Mouse (Mus musculus): ENCODE measurements around the gene Fkbp5. TPM values are rescaled to one million over a fixed set of nuclear protein-coding genes. Genes with fewer than 3 reads are reported as not detected.

Gene Fkbp5
- polyA plus RNA-seq, 1 experiment from 2014 or later = 11.4 TPM

DNA sequence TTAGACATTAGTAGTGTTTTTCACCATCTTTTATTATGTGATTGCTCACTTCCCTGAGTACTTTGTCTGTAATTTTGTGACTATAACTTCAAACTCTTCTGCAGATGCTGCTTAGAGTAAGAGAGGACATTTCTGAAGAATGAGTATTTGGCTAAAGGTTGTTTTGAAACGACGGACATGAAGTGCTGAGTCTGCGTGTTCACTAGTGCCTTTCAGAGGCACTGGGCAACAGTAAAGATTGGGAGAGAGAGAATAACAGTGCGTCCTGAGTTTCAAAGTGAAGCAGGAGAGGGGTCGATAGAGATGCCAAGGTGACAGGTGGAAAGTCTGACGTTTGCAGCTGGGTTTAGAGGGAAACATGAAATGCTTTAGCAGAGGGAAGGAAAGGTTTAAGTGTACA lies 69.1 kb downstream of the Fkbp5 start:
- Histone ChIP-seq H3K9ac (ENCODE audit: low read length) (no peak overlapping the region), H3K27me3 (ENCODE audit: control insufficient read depth, insufficient read depth, low read length) (no peaks in the 10 kb centered on the region), H3K4me3 (ENCODE audit: low read depth, low read length) (no peak overlapping the region), H3K9me3 (ENCODE audit: control insufficient read depth, low read length) (no peaks in the 10 kb centered on the region), H3K36me3 (ENCODE audit: control insufficient read depth, insufficient read depth, low read length) (no peaks in the 10 kb centered on the region), H3K27ac (ENCODE audit: low read depth, low read length) (no peak overlapping the region), H3K4me1 (replicated peaks; ENCODE audit: control insufficient read depth, insufficient read depth, low read length) (no peaks in the 10 kb centered on the region), H3K4me2 (ENCODE audit: low read depth, low read length, severe bottlenecking) (no peak overlapping the region)
- no peak for ATAC-seq (replicated peaks; ENCODE audit: low FRiP score)
- DNase-seq (ENCODE audit: low spot score) = no peak
- WGBS = 85% methylated on average over 6 of the region's 6 CpGs

DNA sequence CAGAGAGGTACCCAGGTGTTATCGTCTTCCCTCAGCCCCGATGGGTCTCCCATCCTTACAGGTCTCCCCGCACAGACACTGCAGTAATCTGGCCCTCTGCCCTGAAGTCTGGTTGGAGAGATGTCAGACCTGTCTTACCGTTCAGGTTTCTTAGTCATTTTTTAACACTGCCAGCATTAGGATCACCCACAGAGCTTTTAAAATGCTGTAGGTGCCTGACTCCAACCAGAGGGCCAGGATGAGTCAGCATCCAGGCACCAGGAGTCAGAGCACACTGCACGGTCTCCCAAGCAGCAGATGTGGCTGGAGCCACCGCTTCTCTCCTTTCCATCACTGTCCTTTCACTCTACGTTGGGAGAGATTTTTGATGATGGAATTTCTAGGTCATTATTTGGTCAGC lies 69.5 kb downstream of the Fkbp5 start:
- DNase-seq (ENCODE audit: low spot score) (no peak), ATAC-seq (replicated peaks; ENCODE audit: low FRiP score) (no peak)
- Histone ChIP-seq H3K4me3 (ENCODE audit: low read depth, low read length) (no peak overlapping the region), H3K9ac (ENCODE audit: low read length) (no peak overlapping the region), H3K9me3 (ENCODE audit: control insufficient read depth, low read length) (no peaks in the 10 kb centered on the region), H3K27ac (ENCODE audit: low read depth, low read length) (no peak overlapping the region), H3K4me1 (replicated peaks; ENCODE audit: control insufficient read depth, insufficient read depth, low read length) (no peaks in the 10 kb centered on the region), H3K4me2 (ENCODE audit: low read depth, low read length, severe bottlenecking) (no peak overlapping the region), H3K27me3 (ENCODE audit: control insufficient read depth, insufficient read depth, low read length) (no peaks in the 10 kb centered on the region), H3K36me3 (ENCODE audit: control insufficient read depth, insufficient read depth, low read length) (no peaks in the 10 kb centered on the region)
- 87% methylated on average over 7 of the region's 7 CpGs for WGBS

DNA sequence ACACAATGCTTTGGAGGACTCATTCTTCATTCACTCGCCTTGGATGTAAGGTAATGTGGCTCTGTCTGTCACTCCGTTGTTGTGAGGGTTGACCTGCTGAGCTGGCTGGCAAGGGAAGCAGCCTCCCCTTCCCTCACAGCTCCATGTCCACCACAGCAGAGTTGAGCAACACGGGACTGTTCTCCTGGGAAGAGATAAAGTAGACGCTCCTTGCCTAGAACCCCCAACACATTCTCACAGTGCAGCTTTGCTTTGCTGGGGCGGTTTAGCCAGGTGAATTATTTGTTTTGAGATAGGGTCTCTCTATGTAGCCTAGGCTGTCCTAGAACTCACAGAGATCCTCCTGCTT lies 70.5 kb downstream of the Fkbp5 start:
- WGBS = 82% methylated on average over 5 of the region's 5 CpGs
- H3K4me2 ChIP-seq (ENCODE audit: low read depth, low read length, severe bottlenecking) = no peak overlapping the region
- DNase-seq (ENCODE audit: low spot score) (no peak), ATAC-seq (replicated peaks; ENCODE audit: low FRiP score) (no peak)
- H3K4me1 ChIP-seq (replicated peaks; ENCODE audit: control insufficient read depth, insufficient read depth, low read length) = no peaks in the 10 kb centered on the region
- H3K4me3 ChIP-seq (ENCODE audit: low read depth, low read length) = no peak overlapping the region
- H3K27ac ChIP-seq (ENCODE audit: low read depth, low read length) = no peak overlapping the region
- no peak overlapping the region for H3K9ac ChIP-seq (ENCODE audit: low read length)
- no peaks in the 10 kb centered on the region for H3K9me3 ChIP-seq (ENCODE audit: control insufficient read depth, low read length)
- H3K27me3 ChIP-seq (ENCODE audit: control insufficient read depth, insufficient read depth, low read length) = no peaks in the 10 kb centered on the region
- no peaks in the 10 kb centered on the region for H3K36me3 ChIP-seq (ENCODE audit: control insufficient read depth, insufficient read depth, low read length)

DNA sequence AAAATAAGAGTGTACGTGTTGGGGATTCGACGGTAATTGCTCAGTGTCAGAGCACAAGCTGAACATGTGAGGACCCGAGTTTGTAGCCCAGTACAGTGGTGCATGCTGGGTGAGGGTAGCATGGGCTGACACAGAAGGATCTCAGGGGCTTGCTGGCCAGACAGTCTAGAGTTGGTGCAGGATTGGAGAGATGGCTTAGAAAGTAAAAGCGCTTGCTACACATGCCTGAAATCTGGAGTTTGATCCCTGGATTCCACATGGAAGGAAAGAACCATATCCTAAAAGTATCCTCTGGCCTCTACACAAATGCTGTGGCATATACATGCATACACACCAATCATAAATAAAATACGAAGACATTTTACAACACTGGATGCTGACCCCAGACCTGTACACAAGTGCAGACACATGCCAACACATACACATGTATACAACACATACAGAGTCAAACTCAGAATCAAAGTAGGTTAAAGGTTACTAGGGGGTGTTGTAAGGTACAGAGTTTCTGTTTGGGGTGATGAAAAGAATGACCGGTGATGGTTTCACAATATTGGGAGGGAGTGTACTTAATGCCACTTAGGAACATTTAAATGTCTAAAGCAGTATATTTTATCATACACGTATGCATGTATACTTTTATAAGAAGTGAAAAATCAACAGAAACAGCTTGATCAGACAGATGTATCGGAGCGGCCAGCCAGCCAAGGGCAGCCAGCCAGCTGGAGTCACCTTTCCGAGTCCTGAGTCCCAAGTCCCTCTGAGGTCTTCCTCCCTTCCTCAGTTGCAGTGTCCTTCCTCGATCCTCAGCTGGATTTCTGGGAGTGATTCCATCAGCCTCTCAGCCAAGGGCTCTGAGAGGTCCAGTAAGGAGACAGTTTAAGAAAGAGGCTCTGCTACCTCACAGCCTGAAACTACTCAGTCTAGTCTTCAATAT lies 71.2 kb downstream of the Fkbp5 start:
- no peaks in the 10 kb centered on the region for H3K9me3 ChIP-seq (ENCODE audit: control insufficient read depth, low read length)
- ATAC-seq (replicated peaks; ENCODE audit: low FRiP score) (no peak), DNase-seq (ENCODE audit: low spot score) (peak; percentile 9)
- H3K4me2 ChIP-seq (ENCODE audit: low read depth, low read length, severe bottlenecking) = no peak overlapping the region
- no peak overlapping the region for H3K27ac ChIP-seq (ENCODE audit: low read depth, low read length)
- H3K27me3 ChIP-seq (ENCODE audit: control insufficient read depth, insufficient read depth, low read length) = no peaks in the 10 kb centered on the region
- H3K4me1 ChIP-seq (replicated peaks; ENCODE audit: control insufficient read depth, insufficient read depth, low read length) = no peaks in the 10 kb centered on the region
- no peaks in the 10 kb centered on the region for H3K36me3 ChIP-seq (ENCODE audit: control insufficient read depth, insufficient read depth, low read length)
- WGBS = 89% methylated on average over 12 of the region's 12 CpGs
- H3K9ac ChIP-seq (ENCODE audit: low read length) = no peak overlapping the region
- H3K4me3 ChIP-seq (ENCODE audit: low read depth, low read length) = no peak overlapping the region

DNA sequence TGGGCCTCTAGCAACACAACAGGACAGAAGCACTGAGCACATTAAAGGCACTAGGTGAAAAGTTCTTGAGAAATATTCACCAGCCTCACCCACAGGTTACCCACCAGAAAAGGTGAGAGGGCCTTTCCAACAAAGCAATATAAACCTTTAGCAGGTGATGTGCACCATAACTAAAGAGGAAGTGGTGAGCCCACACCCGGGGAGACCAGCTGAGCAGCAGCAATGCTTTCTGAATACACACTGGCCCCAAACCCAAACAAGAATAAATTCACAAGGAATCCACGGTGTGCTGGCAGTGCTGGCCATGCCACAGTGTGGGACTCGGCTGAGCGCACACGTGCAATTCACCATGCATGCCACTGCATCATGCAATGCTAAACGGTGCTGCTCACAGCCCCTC lies 74.7 kb downstream of the Fkbp5 start:
- no peaks in the 10 kb centered on the region for H3K27me3 ChIP-seq (ENCODE audit: control insufficient read depth, insufficient read depth, low read length)
- DNase-seq (ENCODE audit: low spot score) (peak; percentile 37), ATAC-seq (replicated peaks; ENCODE audit: low FRiP score) (no peak)
- H3K27ac ChIP-seq (ENCODE audit: low read depth, low read length) = no peak overlapping the region
- no peak overlapping the region for H3K4me3 ChIP-seq (ENCODE audit: low read depth, low read length)
- no peak overlapping the region for H3K9ac ChIP-seq (ENCODE audit: low read length)
- no peaks in the 10 kb centered on the region for H3K4me1 ChIP-seq (replicated peaks; ENCODE audit: control insufficient read depth, insufficient read depth, low read length)
- H3K4me2 ChIP-seq (ENCODE audit: low read depth, low read length, severe bottlenecking) = no peak overlapping the region
- no peaks in the 10 kb centered on the region for H3K36me3 ChIP-seq (ENCODE audit: control insufficient read depth, insufficient read depth, low read length)
- 86% methylated on average over 6 of the region's 6 CpGs for WGBS
- no peaks in the 10 kb centered on the region for H3K9me3 ChIP-seq (ENCODE audit: control insufficient read depth, low read length)

DNA sequence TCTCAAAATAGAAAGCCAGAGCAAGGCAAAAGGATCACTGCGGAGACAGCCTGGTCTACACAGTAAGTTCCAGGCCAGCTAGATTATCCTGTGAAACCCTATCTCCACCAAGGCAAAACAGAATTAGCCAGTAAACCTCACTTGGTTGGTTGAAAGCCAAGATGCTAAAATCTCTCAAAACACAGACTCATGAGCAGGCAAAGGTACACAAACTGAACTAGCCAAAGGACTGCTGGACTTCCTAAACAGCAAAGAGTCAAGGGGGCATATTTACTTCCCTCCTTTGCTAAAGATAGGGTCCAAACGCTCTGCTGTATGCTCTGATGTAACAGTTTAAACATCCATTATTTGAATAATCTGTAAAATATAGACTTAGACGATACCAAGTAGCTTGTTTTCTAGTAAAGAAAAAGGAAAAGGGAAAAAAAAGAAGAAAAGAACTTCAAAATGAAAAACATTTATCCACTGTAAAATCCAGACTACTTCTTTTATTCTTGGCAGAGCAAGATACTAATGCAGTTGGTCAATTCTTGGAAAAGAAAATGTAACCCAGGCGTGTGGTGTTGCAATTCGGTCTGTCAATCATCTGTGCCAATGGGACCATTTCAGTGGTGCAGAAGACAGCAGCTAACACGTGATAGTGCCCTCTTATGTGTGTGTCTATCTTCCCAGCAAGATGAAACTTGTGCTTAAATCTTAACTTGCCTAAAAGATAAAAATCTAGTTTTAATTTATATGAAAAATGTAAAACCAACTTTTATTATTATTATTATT lies 78.8 kb downstream of the Fkbp5 start:
- Histone ChIP-seq H3K9ac (ENCODE audit: low read length) (no peak overlapping the region), H3K36me3 (ENCODE audit: control insufficient read depth, insufficient read depth, low read length) (no peaks in the 10 kb centered on the region), H3K27me3 (ENCODE audit: control insufficient read depth, insufficient read depth, low read length) (no peaks in the 10 kb centered on the region), H3K9me3 (ENCODE audit: control insufficient read depth, low read length) (no peaks in the 10 kb centered on the region), H3K27ac (ENCODE audit: low read depth, low read length) (no peak overlapping the region), H3K4me3 (ENCODE audit: low read depth, low read length) (no peak overlapping the region), H3K4me1 (replicated peaks; ENCODE audit: control insufficient read depth, insufficient read depth, low read length) (no peaks in the 10 kb centered on the region), H3K4me2 (ENCODE audit: low read depth, low read length, severe bottlenecking) (no peak overlapping the region)
- DNase-seq (ENCODE audit: low spot score) = no peak
- WGBS = 89% methylated on average over 6 of the region's 6 CpGs
- ATAC-seq (replicated peaks; ENCODE audit: low FRiP score) = no peak

DNA sequence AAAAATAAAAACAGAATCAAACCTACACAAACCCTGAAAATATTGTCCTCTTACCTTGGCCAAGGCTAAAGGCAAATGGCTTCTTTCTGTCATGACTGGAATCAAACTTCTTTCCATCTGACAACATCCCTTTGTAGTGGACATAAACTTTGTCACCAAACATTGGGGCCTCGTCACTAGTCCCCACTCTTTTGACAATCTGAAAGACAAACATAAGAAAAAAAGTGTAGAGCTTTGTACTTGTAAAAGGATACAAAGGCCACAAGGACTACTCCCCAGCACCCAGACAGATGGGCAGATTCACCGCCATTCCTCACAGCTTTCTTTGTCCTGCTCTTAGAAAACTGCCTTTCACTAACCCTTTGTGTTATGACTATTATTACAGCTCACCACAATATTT lies 79.4 kb downstream of the Fkbp5 start:
- 75% methylated on average over 2 of the region's 2 CpGs for WGBS
- Histone ChIP-seq H3K36me3 (ENCODE audit: control insufficient read depth, insufficient read depth, low read length) (no peaks in the 10 kb centered on the region), H3K27ac (ENCODE audit: low read depth, low read length) (no peak overlapping the region), H3K9me3 (ENCODE audit: control insufficient read depth, low read length) (no peaks in the 10 kb centered on the region), H3K9ac (ENCODE audit: low read length) (no peak overlapping the region), H3K27me3 (ENCODE audit: control insufficient read depth, insufficient read depth, low read length) (no peaks in the 10 kb centered on the region), H3K4me2 (ENCODE audit: low read depth, low read length, severe bottlenecking) (no peak overlapping the region), H3K4me3 (ENCODE audit: low read depth, low read length) (no peak overlapping the region), H3K4me1 (replicated peaks; ENCODE audit: control insufficient read depth, insufficient read depth, low read length) (no peaks in the 10 kb centered on the region)
- no peak for ATAC-seq (replicated peaks; ENCODE audit: low FRiP score)
- DNase-seq (ENCODE audit: low spot score) = no peak

DNA sequence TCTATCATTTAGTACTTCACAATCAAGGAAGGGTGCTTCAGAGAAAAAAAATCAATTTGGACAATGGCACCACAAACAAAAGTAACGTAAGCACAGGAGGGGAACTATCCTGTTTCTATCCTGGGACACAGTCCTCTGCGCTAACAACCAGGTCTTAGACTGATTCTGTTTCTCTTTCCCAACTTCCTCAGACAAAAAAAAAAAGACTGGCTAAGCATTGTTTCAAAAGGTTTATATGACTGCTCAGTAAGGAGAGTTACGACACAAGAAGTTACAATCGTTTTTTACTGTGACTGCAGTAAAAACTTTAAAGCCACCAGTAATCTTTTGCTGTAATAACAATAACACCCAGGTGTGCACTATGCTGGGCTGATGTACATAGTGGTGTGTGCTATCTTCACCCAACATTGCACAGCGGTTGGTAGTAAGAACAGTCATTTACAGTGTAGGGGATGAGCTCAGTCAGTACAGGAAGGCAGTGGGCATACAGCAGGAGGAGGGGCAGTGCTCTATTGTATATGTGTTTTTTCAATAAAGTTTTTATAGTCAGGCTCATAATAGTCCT lies 82.3 kb downstream of the Fkbp5 start:
- Histone ChIP-seq H3K27me3 (ENCODE audit: control insufficient read depth, insufficient read depth, low read length) (no peaks in the 10 kb centered on the region), H3K4me2 (ENCODE audit: low read depth, low read length, severe bottlenecking) (no peak overlapping the region), H3K4me1 (replicated peaks; ENCODE audit: control insufficient read depth, insufficient read depth, low read length) (no peaks in the 10 kb centered on the region), H3K9me3 (ENCODE audit: control insufficient read depth, low read length) (no peaks in the 10 kb centered on the region), H3K36me3 (ENCODE audit: control insufficient read depth, insufficient read depth, low read length) (no peaks in the 10 kb centered on the region), H3K9ac (ENCODE audit: low read length) (no peak overlapping the region), H3K27ac (ENCODE audit: low read depth, low read length) (no peak overlapping the region), H3K4me3 (ENCODE audit: low read depth, low read length) (no peak overlapping the region)
- no peak for DNase-seq (ENCODE audit: low spot score)
- WGBS = 91% methylated on average over 5 of the region's 5 CpGs
- no peak for ATAC-seq (replicated peaks; ENCODE audit: low FRiP score)

All from forebrain, embryonic 11.5 days (tissue).